Mouse (Mus musculus) mouse embryonic stem cell (cell line): Measurements from ENCODE around the gene Mfsd9.

ENCODE experiments used
- in situ Hi-C, 2 experiments: fragments of 300-500 bp; cut with MboI; formaldehyde crosslinking; loops; 1 replicate in 1 of 2; 3 replicates in 1 of 2; pipeline ENCODE4 v1.14.3; 2019 to 2020; ENCODE audit warnings: low sequenced_read_pairs in 2 of 2, low pct_unique_long_range_greater_than_20kb in 1 of 2, mixed read lengths in 1 of 2; ENCODE audit not compliant: unreplicated experiment in 1 of 2

The Mfsd9 gene

DNA sequence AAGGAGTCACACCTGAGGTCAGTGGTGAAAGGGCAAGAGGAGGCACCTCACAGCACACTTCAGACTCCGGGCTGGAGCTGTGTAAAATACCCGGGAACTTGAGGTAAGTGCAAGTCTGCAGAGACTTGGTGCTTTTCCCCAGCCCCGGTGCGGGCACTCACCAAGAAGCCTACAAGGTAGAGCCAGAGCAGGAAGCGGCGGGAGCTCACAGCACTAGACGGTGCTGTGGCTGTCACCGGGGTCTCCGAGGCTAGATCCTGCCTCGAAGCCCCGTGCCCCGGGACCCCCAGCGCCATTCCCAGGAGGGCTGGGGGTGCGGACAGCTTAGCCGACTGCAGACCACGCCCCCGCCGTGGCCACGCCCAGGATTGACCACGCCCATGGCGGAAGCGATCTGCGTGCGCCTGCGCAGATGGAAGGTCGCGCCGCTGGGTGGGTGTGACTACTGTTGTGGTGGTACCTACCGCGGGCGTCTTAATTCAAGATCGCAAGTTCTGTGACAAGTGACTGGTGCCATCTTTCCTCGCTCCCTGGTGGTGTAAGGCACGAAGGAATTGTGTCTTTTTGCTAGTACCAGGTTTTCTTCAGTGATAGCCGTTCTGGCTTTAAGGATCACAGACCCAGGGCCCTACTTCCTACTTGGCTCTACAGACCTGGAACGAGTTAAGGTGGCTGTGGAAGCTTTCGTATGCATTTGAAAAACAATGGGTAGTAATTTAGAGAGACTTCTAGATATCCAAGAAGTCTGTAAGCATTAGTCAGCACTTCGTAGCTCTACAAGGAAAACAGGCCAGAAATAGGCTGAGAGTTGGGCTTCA, at the start of gene Mfsd9:
TSS of gene Mfsd9 (minus strand) at position 364 of the 818 bp plus-strand sequence.
- in situ Hi-C loops: no loop called here

DNA sequence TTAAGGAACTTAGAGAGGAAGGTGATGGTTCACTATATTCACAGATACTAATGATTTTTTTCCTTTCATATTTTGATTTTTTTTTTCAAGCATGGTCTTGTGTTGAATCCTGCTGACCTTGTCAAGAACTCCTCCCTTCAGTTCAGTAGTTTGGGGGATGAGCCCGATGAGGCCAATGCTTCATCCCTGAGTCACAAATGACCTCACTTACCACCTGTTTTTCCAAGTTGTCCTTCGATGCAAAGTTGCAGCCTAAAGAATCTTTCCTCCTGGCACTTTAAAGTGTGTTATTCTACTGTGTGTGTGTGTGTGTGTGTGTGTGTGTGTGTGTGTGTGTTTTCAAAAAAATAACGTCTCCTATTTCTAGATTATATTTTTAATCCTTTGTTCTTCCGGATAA, 45.0 kb upstream of the Mfsd9 start:
- in situ Hi-C loops: no loop called here

DNA sequence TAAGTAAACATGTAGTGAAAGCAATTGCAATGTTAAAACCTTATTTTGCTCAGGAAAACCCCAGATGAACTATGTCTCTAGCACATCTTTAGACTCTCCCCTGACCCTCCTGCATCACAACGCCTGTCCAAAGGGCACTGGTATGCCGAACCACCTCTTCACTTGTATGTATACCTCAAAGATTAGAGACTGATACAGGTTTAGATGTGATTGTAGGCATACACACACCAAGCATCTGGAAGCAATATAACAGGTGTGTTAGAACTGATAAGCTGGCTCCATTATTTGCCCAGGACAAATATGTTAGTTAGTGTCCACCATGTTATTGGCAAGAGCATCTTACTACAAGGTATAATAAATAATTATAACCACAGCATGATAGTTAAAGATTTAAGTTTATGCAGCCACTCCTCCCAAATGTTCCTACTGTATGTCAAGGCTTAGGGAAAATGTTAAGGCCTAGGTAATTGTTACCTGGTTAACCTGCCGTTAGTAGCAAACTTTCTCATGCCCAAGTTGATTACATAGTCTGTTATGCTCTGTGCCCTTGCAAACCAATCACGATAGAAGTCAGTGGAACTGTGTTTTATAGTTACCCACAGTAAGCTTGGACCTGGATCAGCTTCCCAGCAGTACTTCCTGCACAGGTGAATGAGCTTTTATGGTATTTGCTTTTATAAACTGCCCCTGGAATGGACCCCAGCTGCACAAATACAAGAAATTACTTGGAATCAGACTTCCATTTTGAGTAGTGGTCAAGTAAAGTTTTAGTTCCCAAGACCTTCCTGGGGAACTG, 40.4 kb upstream of the Mfsd9 start:
- in situ Hi-C loops: no loop called here

DNA sequence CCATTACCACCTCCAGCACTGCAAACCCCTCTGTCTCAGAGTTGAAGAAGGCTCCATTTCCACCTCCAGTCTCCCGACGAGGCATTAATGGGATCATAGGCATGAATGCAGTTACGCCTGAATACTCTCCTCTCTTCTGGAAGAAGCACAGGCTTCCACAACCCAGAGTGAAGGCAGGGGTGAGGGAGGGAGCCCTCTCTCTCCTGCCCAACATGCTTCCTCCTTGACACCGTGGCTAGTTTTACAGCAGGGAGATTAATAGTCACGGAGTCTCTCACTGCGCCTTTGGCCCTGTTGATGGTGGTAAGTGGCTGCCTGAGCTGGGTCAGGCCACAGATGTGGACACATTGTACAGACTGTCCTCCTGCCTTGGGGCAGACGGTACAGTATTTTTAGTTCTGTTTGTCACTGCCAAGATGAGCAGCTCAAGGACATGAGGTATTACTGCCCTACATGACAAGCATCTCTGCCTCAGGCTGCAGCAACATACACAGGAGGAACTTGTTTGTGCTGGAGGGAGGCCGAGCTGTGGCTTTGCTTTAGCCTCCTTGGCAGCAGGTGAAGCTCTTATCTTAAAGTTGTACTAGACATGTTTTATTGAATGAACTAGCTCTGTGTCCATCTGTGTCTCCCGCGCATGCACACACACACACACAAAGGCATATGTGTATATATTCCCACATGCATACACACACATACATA, 38.9 kb upstream of the Mfsd9 start:
- in situ Hi-C loops: no loop called here

DNA sequence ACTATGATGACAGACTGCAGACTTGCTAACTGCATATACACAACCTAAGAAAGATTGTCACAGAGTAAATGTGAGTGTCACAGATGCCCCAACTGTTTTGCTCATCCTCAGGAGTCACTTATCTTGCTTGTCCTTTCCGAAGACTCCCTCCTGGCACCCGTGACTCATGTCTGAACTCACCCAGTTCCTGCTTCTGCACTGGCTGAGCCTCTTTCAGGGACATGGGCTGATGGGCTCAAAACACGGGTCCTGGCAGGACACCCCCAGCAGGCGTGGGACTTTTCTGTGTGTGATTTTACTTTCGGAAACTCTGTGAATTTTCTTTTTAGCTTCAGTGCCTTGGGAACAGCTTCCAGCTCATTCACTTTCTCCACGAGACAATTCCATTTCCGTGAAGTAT, 35.3 kb upstream of the Mfsd9 start:
- in situ Hi-C loops: no loop called here

DNA sequence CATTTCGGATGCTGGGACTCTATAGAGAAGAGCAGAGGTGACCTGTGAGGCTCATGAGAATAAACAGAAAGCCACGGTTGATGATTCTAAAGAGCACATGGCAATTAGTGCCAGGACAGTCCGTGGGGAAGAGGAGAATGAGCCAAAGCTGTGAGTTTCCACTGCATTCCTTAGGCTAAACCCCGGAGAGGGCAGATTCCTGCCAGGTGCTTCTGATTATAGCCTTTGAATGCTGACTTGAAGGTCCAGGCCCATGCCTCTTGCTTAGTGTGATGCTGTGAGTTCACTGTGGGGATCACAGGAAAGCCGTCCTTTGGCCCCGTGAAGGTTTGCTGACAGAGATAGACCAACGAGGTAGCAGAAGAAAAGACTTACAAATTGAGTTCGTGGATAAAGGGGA, 34.4 kb upstream of the Mfsd9 start:
- in situ Hi-C loops: no loop called here

DNA sequence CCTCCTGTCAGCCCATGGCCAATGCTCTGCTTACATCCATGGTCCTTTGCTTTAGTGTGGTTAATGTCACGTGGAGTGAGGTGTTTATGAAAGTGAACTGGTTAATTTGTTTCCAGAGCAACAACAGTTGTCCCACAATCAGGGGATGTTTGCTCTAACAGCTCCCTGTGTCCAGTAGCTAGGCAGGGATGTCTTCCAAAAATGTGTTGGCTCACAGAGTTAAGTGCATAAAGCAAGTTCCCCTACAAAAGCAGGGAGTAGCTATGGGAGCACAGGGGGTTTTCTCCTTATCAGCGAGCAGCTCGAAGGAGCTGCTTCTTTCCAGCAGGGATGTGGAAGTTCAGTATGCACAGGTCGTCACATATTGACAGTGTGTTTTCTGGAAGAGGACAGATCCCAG, 34.0 kb upstream of the Mfsd9 start:
- in situ Hi-C loops: no loop called here

DNA sequence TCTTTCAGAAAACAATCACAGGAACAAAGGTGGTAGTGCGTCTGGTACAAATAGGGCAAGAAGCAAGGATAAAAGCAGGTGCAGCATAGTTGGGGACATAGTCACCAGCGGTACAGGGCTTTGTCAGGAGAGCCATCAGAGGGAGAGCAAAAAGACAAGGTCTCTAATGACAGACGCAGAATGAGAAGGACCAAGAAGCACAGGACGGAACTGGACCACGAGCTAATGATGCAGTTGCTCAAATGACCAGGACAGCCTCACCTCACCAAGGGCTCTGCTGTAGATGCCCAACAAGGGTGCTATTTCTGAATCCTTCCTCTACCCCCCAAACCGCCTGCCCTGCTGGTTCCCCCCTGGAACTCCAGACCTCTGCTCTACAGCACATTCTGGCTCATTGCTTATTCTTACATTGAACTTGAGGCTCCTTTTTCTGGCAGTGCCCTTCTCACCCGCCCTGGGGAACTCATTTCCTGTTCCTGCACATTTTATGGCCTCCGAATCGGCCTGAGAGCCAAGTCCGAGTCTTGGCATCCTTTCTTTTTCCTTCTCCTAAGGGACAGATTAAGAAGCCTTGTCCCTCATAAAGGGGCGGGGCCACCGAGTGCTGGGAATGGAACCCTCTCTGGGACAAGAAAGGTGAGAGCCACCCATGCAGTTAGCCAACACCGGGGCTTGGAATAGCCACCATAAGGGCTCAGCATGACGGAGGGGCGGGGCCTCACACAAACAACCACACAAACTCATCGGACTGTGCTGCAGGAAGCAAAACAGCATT, 24.8 kb upstream of the Mfsd9 start:
- in situ Hi-C loops: no loop called here

DNA sequence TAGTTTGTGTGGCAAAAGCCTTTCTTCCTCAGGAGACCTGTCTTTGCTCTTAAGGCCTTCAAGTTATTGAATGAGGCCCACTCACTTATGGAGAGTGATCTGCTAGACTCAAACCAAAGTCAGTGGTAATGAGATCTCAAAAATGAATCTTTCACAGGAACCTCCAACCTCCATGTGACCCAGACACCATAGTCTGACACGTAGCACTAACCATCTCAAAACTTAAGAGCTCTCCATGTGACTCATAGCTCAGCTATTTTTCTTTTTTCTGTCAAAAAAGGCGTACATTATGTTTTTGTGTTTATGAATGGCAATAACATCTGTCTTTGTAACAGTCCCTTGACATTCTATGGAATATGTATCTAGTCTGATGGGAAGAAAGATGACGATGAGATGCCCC, 18.2 kb upstream of the Mfsd9 start:
- in situ Hi-C loops: no loop called here

DNA sequence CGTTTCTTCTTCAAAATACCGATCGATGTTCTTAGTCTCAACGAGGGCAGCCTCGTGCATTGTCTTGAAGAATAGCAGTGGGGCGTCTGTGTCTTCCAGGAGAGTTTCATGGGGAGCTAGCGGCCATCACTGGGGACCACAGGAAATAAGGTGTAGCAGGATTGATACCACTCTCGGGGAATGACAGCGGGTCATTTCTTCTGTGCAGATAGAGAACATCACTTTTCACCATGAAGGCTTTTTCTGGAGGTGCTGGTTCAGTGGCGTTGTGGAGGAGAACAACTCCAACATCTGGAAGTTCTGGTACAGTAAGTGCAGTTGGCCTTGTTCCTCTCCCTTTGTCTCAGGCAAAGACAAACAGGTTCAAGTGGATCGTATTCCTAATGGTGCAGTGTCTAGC, 15.4 kb upstream of the Mfsd9 start:
- in situ Hi-C loops: no loop called here

DNA sequence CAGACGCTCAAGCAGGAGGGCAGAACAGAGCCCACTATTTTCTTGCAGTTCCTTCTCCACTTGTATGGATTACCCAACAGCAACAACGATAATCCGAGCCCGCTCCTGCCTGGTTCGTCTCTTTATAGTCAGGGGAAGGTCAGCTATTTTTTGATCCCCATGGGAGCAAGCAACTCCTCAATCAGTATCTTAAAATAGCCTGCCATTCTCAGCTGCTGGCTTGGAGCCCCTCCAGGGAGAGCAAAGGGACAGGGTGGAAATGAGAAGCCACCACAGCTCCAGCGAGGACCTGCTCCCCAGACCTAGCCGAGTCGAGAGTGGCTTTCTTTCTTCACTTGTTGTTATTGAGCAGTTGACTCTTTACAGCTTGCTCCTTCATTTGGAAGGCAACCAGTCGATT, 14.9 kb upstream of the Mfsd9 start, which contains the start of gene Tmem182:
TSS of gene Tmem182 (plus strand) at position 251 of the 400 bp plus-strand sequence.
- in situ Hi-C loops: no loop called here

DNA sequence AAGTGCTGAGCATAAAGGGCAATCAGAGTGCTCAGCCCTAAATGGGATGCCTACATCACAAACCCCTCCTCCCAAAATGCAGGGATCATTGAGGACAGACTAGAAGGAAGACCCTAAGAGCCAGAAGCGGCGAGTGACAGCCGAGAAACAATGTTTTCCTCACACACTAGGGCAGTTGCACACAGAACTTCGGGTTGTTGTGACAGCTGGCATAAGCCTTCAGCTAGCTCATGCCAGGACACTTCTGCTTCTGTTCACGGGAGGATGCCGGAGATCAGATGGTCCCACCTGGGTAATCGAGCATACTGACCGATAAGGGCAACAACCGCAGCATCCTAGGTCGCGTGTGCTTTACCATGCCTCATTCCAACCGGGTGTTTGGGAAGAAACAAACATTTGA, 13.6 kb upstream of the Mfsd9 start:
- in situ Hi-C loops: no loop called here

DNA sequence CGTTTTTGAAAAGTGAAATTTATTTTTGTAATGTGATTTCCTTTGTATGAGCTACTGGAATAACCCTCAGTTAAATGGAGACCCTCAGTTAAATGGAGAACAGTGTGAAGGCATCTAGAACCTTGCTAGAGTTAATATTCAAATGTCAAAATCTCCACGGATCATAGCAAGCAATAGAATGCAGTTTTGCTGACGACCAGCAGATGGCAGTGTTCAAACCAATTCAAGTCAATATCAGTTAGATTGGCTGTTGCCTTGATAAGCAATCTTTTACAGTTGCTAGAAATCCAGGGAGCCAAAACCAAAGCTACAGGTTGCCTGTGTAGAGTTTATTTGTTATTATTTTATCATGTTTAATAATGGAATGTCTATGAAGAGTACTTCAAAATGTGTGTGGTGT, 12.3 kb upstream of the Mfsd9 start:
- in situ Hi-C loops: no loop called here

DNA sequence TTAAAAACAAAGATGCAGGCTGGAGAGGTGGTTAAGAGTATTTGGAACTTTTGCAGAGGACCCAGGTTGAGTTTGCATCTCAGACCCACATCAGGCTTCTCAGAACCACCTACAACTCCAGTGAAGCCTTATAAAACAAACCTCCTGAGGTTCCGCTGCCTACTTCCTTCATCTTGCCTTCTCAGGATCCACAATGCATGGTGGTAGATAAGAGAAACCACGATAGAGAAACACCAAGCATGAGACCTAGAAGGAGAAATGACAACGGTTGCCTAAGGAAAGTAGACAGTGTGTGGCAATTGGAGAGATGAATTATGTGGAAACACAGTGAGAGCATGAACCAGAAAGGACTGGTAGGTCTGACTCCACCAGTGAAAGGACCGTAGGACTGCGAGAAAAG, 10.4 kb upstream of the Mfsd9 start:
- in situ Hi-C loops: no loop called here

DNA sequence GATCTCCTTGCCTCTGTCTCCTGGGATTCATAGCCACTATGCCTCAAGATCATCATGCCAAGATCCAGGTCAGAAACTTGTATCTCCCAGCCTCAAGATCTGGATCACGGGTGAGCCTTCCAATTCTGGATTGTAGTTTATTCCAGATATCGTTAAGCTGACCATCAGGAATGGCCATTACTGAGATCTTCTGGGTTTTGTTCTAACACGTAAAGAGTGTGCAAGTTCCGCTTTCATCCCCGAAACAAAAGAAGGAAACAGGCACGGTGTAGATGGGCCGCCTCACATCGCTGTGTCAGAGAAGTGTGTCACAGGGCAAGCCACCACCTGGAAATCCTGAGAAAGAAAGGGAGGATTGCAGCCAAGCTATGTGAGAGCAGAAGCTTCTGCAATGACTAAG, 8.6 kb upstream of the Mfsd9 start:
- in situ Hi-C loops: no loop called here

DNA sequence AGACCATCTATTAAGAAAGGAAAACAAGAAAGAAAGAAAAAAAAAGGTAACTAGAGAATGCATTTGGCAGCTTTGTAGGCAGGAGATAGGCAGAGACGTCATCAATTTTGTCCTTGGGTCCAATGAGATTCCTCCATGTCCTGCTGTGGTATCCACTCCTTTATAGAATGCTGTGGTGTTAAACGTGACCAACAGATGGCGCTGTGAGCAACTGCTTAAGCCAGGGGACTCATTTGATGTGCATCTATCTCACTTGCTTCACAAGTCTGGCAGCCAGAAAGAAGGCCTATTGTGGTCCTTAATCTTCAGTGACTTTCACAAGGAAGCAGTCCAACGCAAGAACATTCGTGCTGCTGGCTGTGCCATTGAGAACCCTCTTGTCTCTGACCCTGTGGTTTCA, 6.9 kb upstream of the Mfsd9 start:
- in situ Hi-C loops: no loop called here

DNA sequence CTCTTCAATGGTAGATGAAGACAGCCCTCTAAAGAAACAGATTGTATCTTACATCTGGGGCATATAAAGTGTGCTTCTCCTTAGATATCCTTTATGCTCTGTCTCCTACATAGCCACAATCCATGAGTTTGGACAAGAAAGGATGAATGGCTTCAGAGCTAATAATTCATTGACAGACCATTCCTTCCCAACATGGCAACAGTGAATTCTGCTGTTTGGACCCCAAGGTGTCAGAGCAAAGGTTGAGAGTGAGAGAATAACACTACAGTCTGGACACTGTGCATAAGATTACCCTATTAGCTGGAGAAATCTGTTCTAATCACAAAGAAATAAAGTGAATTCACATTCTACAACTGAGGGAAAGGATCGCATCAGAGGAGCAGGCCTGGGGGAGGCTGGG, 5.0 kb upstream of the Mfsd9 start:
- in situ Hi-C loops: no loop called here

DNA sequence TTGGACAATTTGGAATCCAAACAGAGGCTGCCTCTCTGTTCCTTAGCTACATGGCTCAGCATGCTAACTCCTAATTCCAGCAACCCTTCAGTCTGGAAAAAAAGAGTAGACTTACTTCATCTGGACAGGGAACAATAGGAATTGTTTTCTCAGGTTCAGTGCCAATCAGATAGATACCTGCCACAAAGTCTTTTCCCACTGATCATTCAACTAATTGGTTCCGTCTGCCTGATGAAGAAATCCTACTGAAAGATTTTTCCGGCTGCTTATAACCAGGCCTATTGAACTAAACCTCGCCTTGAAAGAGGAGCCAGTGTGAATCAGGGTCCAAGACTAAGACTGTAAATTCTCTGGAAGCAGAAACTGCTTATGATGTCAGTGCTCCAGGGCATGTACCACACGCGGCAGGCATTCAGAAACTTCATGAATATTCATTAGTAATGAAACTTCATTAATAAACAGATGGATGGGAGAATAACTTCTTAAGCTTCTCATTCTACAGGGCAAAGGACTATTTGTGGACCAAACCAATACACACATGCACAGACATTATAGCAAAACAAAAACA, 737 bp downstream of the Mfsd9 start:
- in situ Hi-C loops: no loop called here
